Mouse (Mus musculus) lung, postnatal 14 days (tissue): ENCODE measurements around the gene Fam169b.

ENCODE experiments used
- DNase-seq: peaks from one replicate; pipeline ENCODE4 v3.0.0; 2021

The Fam169b gene

GRCm38 (mm10) chr7:68320078-68320810 lies 46.6 kb downstream of the Fam169b start:
- peak; percentile 39 for DNase-seq

GRCm38 (mm10) chr7:68323051-68323450 lies 49.4 kb downstream of the Fam169b start:
- DNase-seq = no peak

- no peak for DNase-seq
These were observed 52.6 kb downstream of the Fam169b start for GRCm38 (mm10) chr7:68326190-68326722.

- DNase-seq = no peak
These were observed 55.4 kb downstream of the Fam169b start for GRCm38 (mm10) chr7:68329000-68329399.

GRCm38 (mm10) chr7:68332799-68333198 lies 59.2 kb downstream of the Fam169b start:
- no peak for DNase-seq

GRCm38 (mm10) chr7:68337080-68337781 lies 63.6 kb downstream of the Fam169b start:
- DNase-seq = no peak

GRCm38 (mm10) chr7:68338680-68339079 lies 65.0 kb downstream of the Fam169b start:
- DNase-seq = no peak

- DNase-seq = no peak
These were observed 70.9 kb downstream of the Fam169b start for GRCm38 (mm10) chr7:68344561-68344960.

- DNase-seq = no peak
These were observed 72.3 kb downstream of the Fam169b start for GRCm38 (mm10) chr7:68345963-68346362.

GRCm38 (mm10) chr7:68355325-68356076 lies 81.9 kb downstream of the Fam169b start:
- no peak for DNase-seq

- DNase-seq = peak; percentile 62
These were observed 83.8 kb downstream of the Fam169b start for GRCm38 (mm10) chr7:68357407-68357806.

GRCm38 (mm10) chr7:68362609-68363008 lies 89.0 kb downstream of the Fam169b start:
- no peak for DNase-seq

- peak; percentile 21 for DNase-seq
These were observed 92.1 kb downstream of the Fam169b start for GRCm38 (mm10) chr7:68365711-68366110.

- DNase-seq = no peak
These were observed 95.3 kb downstream of the Fam169b start for GRCm38 (mm10) chr7:68368948-68369347.

- DNase-seq = peak; percentile 82
These were observed 96.1 kb downstream of the Fam169b start for GRCm38 (mm10) chr7:68369694-68370093.

GRCm38 (mm10) chr7:68374109-68374857 lies 100.6 kb downstream of the Fam169b start:
- peak; percentile 77 for DNase-seq

- DNase-seq = peak; percentile 17
These were observed 108.5 kb downstream of the Fam169b start for GRCm38 (mm10) chr7:68382187-68382586.

GRCm38 (mm10) chr7:68386767-68387166 lies 113.1 kb downstream of the Fam169b start:
- no peak for DNase-seq

- no peak for DNase-seq
These were observed 122.2 kb downstream of the Fam169b start for GRCm38 (mm10) chr7:68395707-68396333.

GRCm38 (mm10) chr7:68400516-68400915 lies 126.9 kb downstream of the Fam169b start:
- no peak for DNase-seq

GRCm38 (mm10) chr7:68408611-68409010 lies 135.0 kb downstream of the Fam169b start:
- DNase-seq = peak; percentile 2
